Mouse (Mus musculus) midbrain, embryonic 12.5 days (tissue): ENCODE measurements around the gene Acot2. TPM values are rescaled to one million over a fixed set of nuclear protein-coding genes. Genes with fewer than 3 reads are reported as not detected.

Source experiments
- ATAC-seq: fragments of 200-750 bp; cut with Nextera tagmentation; 2 replicates; pipeline ENCODE4 v1.8.0; 2017; ENCODE audit warnings: low read depth, moderate TSS enrichment, moderate library complexity; ENCODE audit not compliant: low FRiP score
- H3K27ac ChIP-seq: fragments of 300-500 bp; sonication (generic); replicated peaks from 2 replicates; pipeline ENCODE4 v1.5.1; 2016; ENCODE audit warnings: mild to moderate bottlenecking
- H3K27me3 ChIP-seq: fragments of 300-500 bp; sonication (generic); 2 replicates; pipeline ENCODE4 v1.6.1; 2016; ENCODE audit warnings: mild to moderate bottlenecking
- H3K36me3 ChIP-seq: fragments of 300-500 bp; sonication (generic); 2 replicates; pipeline ENCODE4 v1.6.1; 2016
- H3K4me1 ChIP-seq: fragments of 300-500 bp; sonication (generic); 2 replicates; pipeline ENCODE4 v1.6.1; 2016
- H3K4me2 ChIP-seq: fragments of 300-500 bp; sonication (generic); replicated peaks from 2 replicates; pipeline ENCODE4 v1.6.1; 2016; ENCODE audit warnings: mild to moderate bottlenecking, moderate library complexity
- H3K4me3 ChIP-seq: fragments of 300-500 bp; sonication (generic); 2 replicates; pipeline ENCODE4 v1.5.1; 2016; ENCODE audit warnings: mild to moderate bottlenecking
- H3K9ac ChIP-seq: fragments of 300-500 bp; sonication (generic); replicated peaks from 2 replicates; pipeline ENCODE4 v1.6.1; 2016; ENCODE audit warnings: mild to moderate bottlenecking, moderate library complexity
- H3K9me3 ChIP-seq: fragments of 300-500 bp; sonication (generic); 2 replicates; pipeline ENCODE4 v1.6.1; 2016; ENCODE audit warnings: mild to moderate bottlenecking
- WGBS: fragments of 180-500 bp; shearing (Covaris S2); methylation state at CpG from one replicate; pipeline ENCODE4 v1.1.7; 2016; 5-methylcytosine and 5-hydroxymethylcytosine counted together
- polyA plus RNA-seq: library from polyadenylated mRNA; unstranded; fragments of >200 nt; fragmentation: Nextera tagmentation; extraction: Ambion mirVana; gene quantifications from 2 replicates; pipeline ENCODE4 v1.2.1, GENCODE M21; 2016

Acot2 gene
- polyA plus RNA-seq, 1 experiment from 2014 or later, result 14.7 TPM

DNA sequence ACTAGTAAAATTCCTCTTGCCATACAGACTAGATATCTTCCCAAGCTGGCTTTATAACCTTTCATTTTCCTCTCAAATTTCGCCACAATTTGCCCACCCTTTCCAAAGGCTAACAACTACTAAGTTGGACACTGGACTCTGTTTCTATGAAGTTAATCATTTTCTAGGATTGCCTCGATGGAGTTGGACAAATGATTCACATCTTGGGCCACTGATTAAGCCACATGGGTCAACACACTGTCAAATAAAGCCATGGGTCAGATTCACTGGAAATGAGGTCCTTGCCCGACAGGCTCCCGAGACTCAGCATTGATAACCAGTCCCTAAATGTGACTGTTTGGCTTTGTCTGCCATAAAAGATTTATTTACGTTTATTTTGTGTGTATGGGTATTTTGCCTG is 54.6 kb downstream of the Acot2 start:
- Histone ChIP-seq H3K9ac (no peak overlapping the region), H3K4me2 (no peak overlapping the region), H3K36me3 (no peaks in the 10 kb centered on the region), H3K9me3 (peaks cover 9% of the 10 kb centered on the region; the same call in 1 of the 2 replicates), H3K27me3 (peaks cover 8% of the 10 kb centered on the region), H3K27ac (no peak overlapping the region), H3K4me3 (no peak overlapping the region), H3K4me1 (no peaks in the 10 kb centered on the region)
- WGBS, result 96% methylated on average over 5 of the region's 5 CpGs
- ATAC-seq, result no peak

Other genes with a start within 250 kb of the Acot2 start
- gene Papln, start 224.2 kb upstream of the Acot2 start, polyA plus RNA-seq, result 0.05 and 0.07 TPM in 2 replicates
- 31.9 and 33.0 TPM in 2 replicates for gene Numb, start 65.9 kb upstream of the Acot2 start, polyA plus RNA-seq
- gene Riox1, start 37.3 kb upstream of the Acot2 start, polyA plus RNA-seq, result 16.7 and 19.0 TPM in 2 replicates
- not detected in 2 replicates for gene Heatr4, start 3.0 kb upstream of the Acot2 start, polyA plus RNA-seq
- gene Acot1, start 21.6 kb downstream of the Acot2 start, polyA plus RNA-seq, result 44.3 and 50.8 TPM in 2 replicates
- gene Acot4, start 50.5 kb downstream of the Acot2 start, polyA plus RNA-seq, result 0.18 and 0.67 TPM in 2 replicates
- not detected in 2 replicates for gene Gm49366, start 51.1 kb downstream of the Acot2 start, polyA plus RNA-seq
- gene Acot3, start 64.3 kb downstream of the Acot2 start, polyA plus RNA-seq, result 0.58 and 0.61 TPM in 2 replicates
- gene Acot5, start 81.5 kb downstream of the Acot2 start, polyA plus RNA-seq, result not detected in 2 replicates
- 0.88 and 1.1 TPM in 2 replicates for gene Acot6, start 112.8 kb downstream of the Acot2 start, polyA plus RNA-seq
- gene Dnal1, start 126.5 kb downstream of the Acot2 start, polyA plus RNA-seq, result 6.9 and 7.4 TPM in 2 replicates
- gene Pnma1, start 160.6 kb downstream of the Acot2 start, polyA plus RNA-seq, result 3.6 and 3.7 TPM in 2 replicates
- 6.5 and 6.6 TPM in 2 replicates for gene Elmsan1, start 231.0 kb downstream of the Acot2 start, polyA plus RNA-seq